Mouse (Mus musculus) A20 (cell line): ENCODE measurements around the gene Gsx1.

ENCODE experiments used
- DNase-seq: peaks from one replicate; pipeline ENCODE4 v3.0.0-alpha.2; 2011; ENCODE audit warnings: low read depth, low spot score

Gsx1 gene

DNA sequence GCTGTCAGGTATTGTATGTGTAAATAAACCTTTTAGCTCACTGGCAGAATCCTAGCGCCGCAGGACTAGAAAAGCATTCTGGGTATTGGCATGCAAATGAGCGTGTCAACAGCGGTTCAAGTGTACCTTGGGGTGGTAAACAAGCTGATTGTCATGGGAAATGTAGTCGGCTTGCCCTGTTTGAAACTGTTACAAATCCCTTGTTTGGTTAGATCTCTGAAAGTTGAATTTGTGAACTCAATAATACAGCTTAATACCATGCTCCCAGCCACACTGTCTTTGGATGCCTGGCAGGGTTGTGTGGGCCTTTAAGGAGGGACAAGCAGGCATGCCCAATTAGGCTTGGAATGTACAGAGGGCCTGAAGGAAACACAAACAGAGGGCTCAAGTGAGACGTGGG is 16.4 kb downstream of the Gsx1 start:
- DNase-seq: peak; percentile 21

DNA sequence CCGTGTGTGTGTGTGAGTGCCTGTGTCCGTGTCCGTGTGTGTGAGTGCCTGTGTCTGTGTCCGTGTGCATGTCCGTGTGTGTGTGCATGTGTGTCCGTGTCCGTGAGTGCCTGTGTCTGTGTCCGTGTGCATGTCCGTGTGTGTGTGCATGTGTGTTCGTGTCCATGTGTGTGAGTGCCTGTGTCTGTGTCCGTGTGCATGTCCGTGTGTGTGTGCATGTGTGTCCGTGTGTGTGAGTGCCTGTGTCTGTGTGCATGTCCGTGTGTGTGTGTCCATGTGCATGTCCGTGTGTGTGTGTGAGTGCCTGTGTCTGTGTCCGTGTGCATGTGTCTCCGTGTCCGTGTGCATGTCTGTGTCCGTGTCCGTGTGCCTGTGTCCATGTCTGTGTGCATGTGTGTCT is 19.4 kb downstream of the Gsx1 start:
- DNase-seq: no peak

DNA sequence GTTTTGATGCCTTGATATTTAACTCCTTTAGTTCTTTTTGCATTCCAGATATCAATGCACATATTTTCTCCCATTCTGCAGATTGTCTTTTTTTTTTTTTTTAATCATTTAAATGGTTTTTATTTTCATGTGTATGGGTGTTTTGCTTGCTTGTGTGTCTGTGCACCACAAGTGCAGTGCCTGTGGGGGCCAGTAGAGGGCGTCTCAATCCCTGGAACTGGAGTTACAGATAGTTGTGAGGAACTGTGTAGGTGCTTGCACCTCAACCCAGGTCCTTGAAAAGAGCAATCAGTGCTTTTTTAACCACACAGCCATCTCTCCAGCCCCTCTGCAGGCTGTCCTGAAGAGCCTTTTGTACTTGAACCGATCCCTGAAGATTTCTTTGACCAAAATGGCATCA is 20.0 kb downstream of the Gsx1 start:
- DNase-seq: no peak

DNA sequence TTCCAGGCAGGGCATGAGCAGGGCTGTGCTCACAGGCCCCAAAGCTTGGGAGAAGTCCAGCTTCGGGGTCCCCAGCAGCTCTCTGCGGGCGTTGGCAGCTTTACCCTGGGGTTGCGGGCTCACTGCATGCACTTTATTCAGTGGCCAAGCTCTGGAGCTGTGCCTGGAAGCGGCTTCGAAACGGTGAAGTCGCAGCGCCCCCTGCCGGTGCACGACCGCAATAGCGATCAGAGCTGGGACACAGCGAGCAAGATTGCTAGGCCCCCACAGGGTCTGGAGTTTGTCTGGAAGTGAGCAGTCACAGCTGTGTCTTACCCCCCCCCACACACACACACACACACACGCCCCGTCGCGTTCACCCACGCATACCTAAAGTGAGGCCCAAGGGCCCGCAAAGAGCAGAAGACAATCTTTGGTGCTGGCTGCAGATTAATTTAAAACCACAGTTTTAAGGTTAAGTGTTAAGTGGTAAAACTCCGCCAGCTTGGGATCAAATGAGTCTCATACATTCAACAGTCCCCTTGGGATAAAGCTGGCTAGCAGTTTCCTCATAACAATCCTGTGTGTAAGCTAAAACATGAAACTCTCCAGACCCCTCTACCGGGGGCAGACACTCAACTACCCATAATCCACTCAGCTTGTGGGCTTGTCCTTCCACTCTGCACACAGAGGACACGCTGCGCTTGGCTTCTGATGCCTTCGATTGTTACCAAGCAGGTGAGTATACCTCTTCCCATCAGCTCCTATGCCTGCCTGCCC is 39.0 kb downstream of the Gsx1 start:
- peak; percentile 77 for DNase-seq

DNA sequence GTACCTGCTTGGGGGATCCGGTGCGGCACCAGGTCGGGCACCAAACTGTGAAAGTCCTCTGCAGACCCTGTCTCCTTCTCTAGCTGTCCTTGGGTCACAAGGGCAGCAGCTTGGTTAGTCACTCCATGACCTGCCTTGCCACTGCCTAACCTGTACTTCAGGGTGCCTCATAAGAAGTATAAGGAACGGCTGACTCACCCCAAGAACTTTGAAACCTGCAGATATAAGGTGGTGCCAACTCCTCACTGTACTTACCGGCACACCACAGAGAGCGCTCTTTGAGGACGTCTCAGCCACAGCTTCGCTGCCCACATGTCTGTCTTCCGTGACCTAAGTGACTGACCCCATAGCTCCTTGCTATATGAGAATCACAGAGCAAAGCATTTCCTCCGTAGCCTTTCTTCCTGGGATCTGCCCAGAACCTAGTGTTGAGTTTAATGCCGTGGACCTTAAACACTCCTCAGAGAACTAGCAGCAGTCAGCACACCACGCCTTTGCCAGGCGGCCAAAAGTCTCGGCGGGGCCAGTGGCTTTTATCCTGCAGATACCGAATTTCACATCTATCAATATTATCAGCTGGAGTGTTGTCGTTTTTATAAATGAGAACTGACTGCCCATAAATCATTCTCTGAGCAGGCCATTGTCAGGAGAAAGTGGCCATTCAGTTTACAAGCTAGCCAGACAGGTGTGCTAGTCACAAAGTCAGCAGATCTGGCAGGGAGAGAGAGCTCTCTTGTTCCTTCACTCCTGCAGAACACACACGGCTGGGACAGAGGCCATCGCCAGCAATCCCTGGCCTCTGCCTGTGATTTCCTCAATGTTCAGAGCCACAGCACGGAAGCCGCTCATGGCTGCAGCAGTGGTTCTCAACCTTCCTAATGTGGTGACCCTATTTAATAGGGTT is 47.2 kb downstream of the Gsx1 start:
- DNase-seq: no peak
